Mouse (Mus musculus): ENCODE measurements around the gene Ppp1r2. TPM values are rescaled to one million over a fixed set of nuclear protein-coding genes. Genes with fewer than 3 reads are reported as not detected.

Gene Ppp1r2
- total and polyA plus RNA-seq, 3 experiments, result 33.8 to 75.4 (median 62.4) TPM

GRCm38 (mm10) chr16:31290281-31290680, 15.2 kb upstream of the Ppp1r2 start:
- Histone ChIP-seq H3K79me2 (replicated peaks; ENCODE audit: control insufficient read depth, extremely low read depth, insufficient read depth, poor library complexity, severe bottlenecking) (no peaks in the 10 kb centered on the region), H3K9ac (ENCODE audit: insufficient read depth, low read depth) (no peak overlapping the region), H3K9me3 (replicated peaks; ENCODE audit: low read length) (no peaks in the 10 kb centered on the region), H3K27ac (ENCODE audit: insufficient read depth, low read depth) (no peak overlapping the region), H3K27me3 (replicated peaks) (no peaks in the 10 kb centered on the region), H3K4me1 (ENCODE audit: control insufficient read depth in 1 of 2, insufficient read depth in 2 of 2) (peaks cover 2 to 10% of the 10 kb centered on the region in 2 experiments; a peak in 3 of 4 replicates), H3K36me3 (replicated peaks in 1 of 2; ENCODE audit: control insufficient read depth in 1 of 2, insufficient read depth in 1 of 2, low read length in 1 of 2) (no peaks in the 10 kb centered on the region), H3K4me3 (replicated peaks in 1 of 3; ENCODE audit: low read depth in 2 of 3, low read length in 2 of 3, poor library complexity in 1 of 3) (no peak overlapping the region), H3K4me2 (ENCODE audit: insufficient read depth, low read depth, poor library complexity, severe bottlenecking) (no peak overlapping the region)
- in situ Hi-C loops (cut with MboI; ENCODE audit: low pct_ligation_motif_present, low pct_unique_long_range_greater_than_20kb, low sequenced_read_pairs), result no loop called here
- no peak for DNase-seq (ENCODE audit: extremely low read depth)
- dilution Hi-C loops (cut with MboI; ENCODE audit: extremely low pct_ligation_motif_present, extremely low pct_unique_long_range_greater_than_20kb, low sequenced_read_pairs), result no loop called here
- TF ChIP-seq MEF2A (IDR thresholded peaks at IDR 0.05; ENCODE audit: borderline replicate concordance, low read depth, low read length) (peak; percentile 41; the same call in 1 of the 2 replicates), CHD2 (IDR thresholded peaks at IDR 0.05; ENCODE audit: low read length) (no peak), PAX5 (IDR thresholded peaks at IDR 0.05; ENCODE audit: low read length) (no peak)

- no peaks in the 10 kb centered on the region for H3K27me3 ChIP-seq (replicated peaks)
- H3K36me3 ChIP-seq (replicated peaks in 1 of 2; ENCODE audit: control insufficient read depth in 1 of 2, insufficient read depth in 1 of 2, low read length in 1 of 2), result no peaks in the 10 kb centered on the region
- no peak overlapping the region for H3K9ac ChIP-seq (ENCODE audit: insufficient read depth, low read depth)
- dilution Hi-C loops (cut with MboI; ENCODE audit: extremely low pct_ligation_motif_present, extremely low pct_unique_long_range_greater_than_20kb, low sequenced_read_pairs) (no loop called here), in situ Hi-C loops (cut with MboI; ENCODE audit: low pct_ligation_motif_present, low pct_unique_long_range_greater_than_20kb, low sequenced_read_pairs) (loop anchor here (10.0 kb wide), 1 partner anchor 137 kb away; the partner anchor contains the start of gene Bdh1)
- no peak overlapping the region for H3K27ac ChIP-seq (ENCODE audit: insufficient read depth, low read depth)
- TF ChIP-seq ZC3H11A (IDR thresholded peaks at IDR 0.05; ENCODE audit: low read depth, low read length), result no peak
- TF ChIP-seq ELF1 (IDR thresholded peaks at IDR 0.05; ENCODE audit: low read depth, low read length), result no peak
- TF ChIP-seq RCOR1 (conservative IDR thresholded peaks at IDR 0.05; ENCODE audit: low read depth, low read length), result no peak
- no peak for TF ChIP-seq MEF2A (IDR thresholded peaks at IDR 0.05; ENCODE audit: borderline replicate concordance, low read depth, low read length)
- no peak for TF ChIP-seq ZNF384 (IDR thresholded peaks at IDR 0.05; ENCODE audit: low read depth, low read length)
- TF ChIP-seq KAT2A (IDR thresholded peaks at IDR 0.05; ENCODE audit: insufficient replicate concordance, low read length), result no peak
- TF ChIP-seq MYC (IDR thresholded peaks at IDR 0.05; ENCODE audit: low read depth, low read length), result no peak
- no peak for TF ChIP-seq IRF4 (IDR thresholded peaks at IDR 0.05; ENCODE audit: low read depth, low read length)
- no peak for TF ChIP-seq POLR2AphosphoS2 (IDR thresholded peaks at IDR 0.05; ENCODE audit: low read depth, low read length)
- TF ChIP-seq HCFC1 (IDR thresholded peaks at IDR 0.05; ENCODE audit: low read depth, low read length), result no peak
- TF ChIP-seq UBTF (IDR thresholded peaks at IDR 0.05; ENCODE audit: low read depth, low read length), result no peak
- TF ChIP-seq CHD1 (IDR thresholded peaks at IDR 0.05; ENCODE audit: low read depth, low read length), result no peak
- no peak for TF ChIP-seq ZMIZ1 (IDR thresholded peaks at IDR 0.05; ENCODE audit: low read depth, low read length)
- no peak for TF ChIP-seq PAX5 (IDR thresholded peaks at IDR 0.05; ENCODE audit: low read length)
- TF ChIP-seq TBP (conservative IDR thresholded peaks at IDR 0.05; ENCODE audit: low read depth, low read length), result no peak
- no peak for TF ChIP-seq E2F4 (IDR thresholded peaks at IDR 0.05; ENCODE audit: insufficient replicate concordance, low read depth, low read length)
- TF ChIP-seq SIN3A (IDR thresholded peaks at IDR 0.05; ENCODE audit: low read length), result no peak
- TF ChIP-seq ETS1 (conservative IDR thresholded peaks at IDR 0.05; ENCODE audit: low read depth, low read length), result no peak
- TF ChIP-seq SMC3 (IDR thresholded peaks at IDR 0.05; ENCODE audit: low read depth, low read length), result no peak
- DNase-seq (ENCODE audit: extremely low read depth), result no peak
- H3K4me3 ChIP-seq (replicated peaks in 1 of 3; ENCODE audit: low read depth in 2 of 3, low read length in 2 of 3, poor library complexity in 1 of 3), result no peak overlapping the region
- peaks cover 2 to 5% of the 10 kb centered on the region in 2 experiments; a peak in 3 of 4 replicates for H3K4me1 ChIP-seq (ENCODE audit: control insufficient read depth in 1 of 2, insufficient read depth in 2 of 2)
- no peaks in the 10 kb centered on the region for H3K9me3 ChIP-seq (replicated peaks; ENCODE audit: low read length)
- no peak overlapping the region for H3K4me2 ChIP-seq (ENCODE audit: insufficient read depth, low read depth, poor library complexity, severe bottlenecking)
- no peaks in the 10 kb centered on the region for H3K79me2 ChIP-seq (replicated peaks; ENCODE audit: control insufficient read depth, extremely low read depth, insufficient read depth, poor library complexity, severe bottlenecking)
Observed at GRCm38 (mm10) chr16:31287712-31288111, 12.6 kb upstream of the Ppp1r2 start.

All from CH12.LX (cell line).